Mouse (Mus musculus): Measurements from ENCODE around the gene Olfr1048. TPM values are rescaled to one million over a fixed set of nuclear protein-coding genes. Genes with fewer than 3 reads are reported as not detected.
"Not testable (repeated sequence)": the region's sequence is repeated elsewhere in the genome, so short reads cannot be mapped to it uniquely, and the experiment has no call there.

Gene Olfr1048
- not detected for total RNA-seq (2021)
- long read RNA-seq, experiment 1: 0 reads
- long read RNA-seq, experiment 2: 0 reads

DNA sequence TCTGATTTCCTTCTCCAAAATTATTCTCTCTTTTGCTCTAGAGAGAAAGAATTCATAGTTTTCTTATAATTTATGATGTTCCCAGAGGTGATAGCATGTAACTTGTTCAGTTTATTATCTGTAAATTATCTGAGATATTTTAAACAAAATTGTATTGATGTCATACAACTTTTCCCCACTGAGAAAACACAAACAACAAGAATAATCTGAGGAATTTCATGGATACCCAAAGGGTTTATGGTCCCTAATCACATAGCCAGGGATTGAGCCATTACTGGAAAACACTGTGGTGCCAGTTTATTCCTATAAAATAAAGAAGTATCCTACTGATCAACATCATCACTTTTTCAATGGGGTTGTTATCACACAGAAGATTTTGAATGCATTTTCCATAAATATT is at the start of gene Olfr1048:
Olfr1048 (minus strand) TSS at position 101 of the 400 bp plus-strand sequence.
- intact Hi-C loops (cut with DNase I; ENCODE audit: low total_unique reads): no loop called here
- no peak for DNase-seq

DNA sequence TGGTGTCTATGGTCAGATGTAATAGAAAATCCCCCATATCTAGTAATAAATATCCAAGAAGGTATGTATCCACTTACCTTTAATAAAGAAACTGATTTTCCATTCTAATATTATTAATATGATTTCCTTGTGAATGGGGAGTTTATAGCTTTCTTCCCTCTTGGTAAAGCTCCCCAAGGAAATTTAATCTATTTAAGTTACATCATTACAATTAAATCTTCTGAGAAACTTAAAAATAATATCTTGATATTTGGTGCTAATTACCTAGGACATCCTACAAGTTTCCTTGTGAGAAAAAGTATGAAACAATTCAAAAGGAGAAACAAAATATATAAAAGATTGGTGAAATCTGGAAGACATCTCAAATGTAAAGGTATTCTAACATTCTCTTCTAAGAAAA is 38.9 kb upstream of the Olfr1048 start, which contains the start of gene Olfr1051:
Olfr1051 (minus strand) TSS at position 101 of the 400 bp plus-strand sequence.
- intact Hi-C loops (cut with DNase I; ENCODE audit: low total_unique reads); DNase-seq: not testable (repeated sequence)

DNA sequence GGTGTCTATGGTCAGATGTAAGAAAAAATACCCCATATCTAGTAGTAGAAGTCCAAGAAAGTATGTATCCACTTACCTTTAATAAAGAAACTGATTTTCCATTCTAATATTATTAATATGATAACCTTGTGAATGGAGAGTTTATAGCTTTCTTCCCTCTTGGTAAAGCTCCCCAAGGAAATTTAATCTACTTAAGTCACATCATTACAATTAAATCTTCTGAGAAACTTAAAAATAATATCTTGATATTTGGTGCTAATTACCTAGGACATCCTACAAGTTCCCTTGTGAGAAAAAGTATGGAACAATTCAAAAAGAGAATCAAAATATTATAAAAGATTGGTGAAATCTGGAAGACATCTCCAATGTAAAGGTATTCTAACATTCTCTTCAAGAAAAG is 18.1 kb upstream of the Olfr1048 start, which contains the start of gene Olfr1049:
Olfr1049 (minus strand) TSS at position 101 of the 400 bp plus-strand sequence.
- DNase-seq; intact Hi-C loops (cut with DNase I; ENCODE audit: low total_unique reads): not testable (repeated sequence)

DNA sequence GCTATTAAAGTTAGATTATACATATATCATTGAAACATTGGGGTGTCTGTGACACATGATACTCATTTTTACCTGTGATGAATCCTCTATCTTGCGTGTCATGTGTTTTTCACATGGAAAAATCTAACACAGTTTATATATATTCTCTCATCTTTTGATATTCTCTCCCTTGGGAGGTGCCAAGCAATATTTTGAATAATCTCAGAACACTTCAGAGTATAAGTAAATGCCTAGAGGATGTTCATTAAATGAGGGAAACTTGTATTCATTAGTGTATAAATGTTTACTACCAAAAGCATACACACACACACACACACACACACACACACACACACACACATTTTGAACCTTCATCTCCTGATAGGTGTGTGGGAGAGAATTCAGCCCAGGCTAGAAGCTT is 8.8 kb downstream of the Olfr1048 start, which contains the start of gene Olfr1047:
Olfr1047 (minus strand) TSS at position 101 of the 400 bp plus-strand sequence.
- intact Hi-C loops (cut with DNase I; ENCODE audit: low total_unique reads): no loop called here
- no peak for DNase-seq

DNA sequence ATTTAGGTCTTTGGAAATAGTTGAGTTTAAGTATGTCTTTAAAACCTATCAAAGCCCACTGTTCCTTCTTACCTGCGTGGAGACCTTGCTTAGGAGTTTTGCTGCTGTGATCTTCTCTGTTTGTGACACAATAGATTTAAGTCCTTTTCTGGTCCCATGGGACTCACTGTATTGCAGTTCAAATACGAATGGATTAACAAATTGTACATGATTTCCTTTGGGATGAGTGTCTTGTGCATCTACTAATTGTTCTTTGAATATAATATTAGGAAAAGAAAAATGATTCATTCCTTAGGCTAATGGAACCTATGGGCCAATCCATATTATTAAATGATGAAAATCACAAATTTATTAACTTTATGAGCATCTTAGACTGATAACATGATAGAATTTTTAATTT is 20.9 kb downstream of the Olfr1048 start, which contains the start of gene Olfr1046:
Olfr1046 (minus strand) TSS at position 101 of the 400 bp plus-strand sequence.
- no peak for DNase-seq
- intact Hi-C loops (cut with DNase I; ENCODE audit: low total_unique reads): no loop called here

DNA sequence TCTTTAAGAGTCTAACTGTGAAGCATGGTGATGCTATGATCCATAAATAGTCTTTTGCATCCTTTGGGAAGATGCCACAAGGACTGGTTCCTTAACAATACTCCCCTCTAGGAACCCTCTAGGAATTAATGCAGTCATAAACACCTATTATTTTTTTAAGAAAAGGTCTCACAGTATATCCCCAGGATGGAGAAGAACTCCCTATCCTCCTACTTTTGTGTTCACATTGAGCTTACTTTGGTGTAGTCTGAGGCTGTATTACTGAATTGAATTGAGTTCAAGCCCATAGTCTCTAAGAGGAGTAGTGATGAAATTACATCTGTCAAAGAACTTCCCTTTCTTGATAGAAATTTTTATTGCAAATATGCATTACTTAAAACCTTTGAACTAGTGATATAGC is 37.2 kb downstream of the Olfr1048 start, which contains the start of gene Olfr1045:
Olfr1045 (minus strand) TSS at position 101 of the 400 bp plus-strand sequence.
- no peak for DNase-seq
- intact Hi-C loops (cut with DNase I; ENCODE audit: low total_unique reads): no loop called here

DNA sequence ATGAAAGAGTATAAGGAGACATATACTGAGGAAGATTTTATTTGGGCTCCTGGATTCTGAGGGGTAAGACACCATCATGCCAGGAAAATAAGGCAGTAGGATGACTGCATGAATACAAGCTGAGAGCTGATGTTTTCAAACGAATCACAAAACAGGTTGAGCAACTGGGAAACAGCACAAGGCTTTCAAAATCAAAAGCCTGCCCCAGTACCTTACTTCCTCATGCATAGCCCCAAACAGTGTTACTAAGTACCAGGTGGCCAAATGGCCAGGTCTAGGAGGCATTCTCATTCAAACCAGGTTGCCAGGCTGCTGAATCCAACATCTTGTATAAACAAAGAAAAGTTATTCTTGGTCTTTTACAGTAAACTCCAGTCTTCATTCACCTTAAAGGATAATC is 44.2 kb downstream of the Olfr1048 start:
- intact Hi-C loops (cut with DNase I; ENCODE audit: low total_unique reads): no loop called here
- no peak for DNase-seq

DNA sequence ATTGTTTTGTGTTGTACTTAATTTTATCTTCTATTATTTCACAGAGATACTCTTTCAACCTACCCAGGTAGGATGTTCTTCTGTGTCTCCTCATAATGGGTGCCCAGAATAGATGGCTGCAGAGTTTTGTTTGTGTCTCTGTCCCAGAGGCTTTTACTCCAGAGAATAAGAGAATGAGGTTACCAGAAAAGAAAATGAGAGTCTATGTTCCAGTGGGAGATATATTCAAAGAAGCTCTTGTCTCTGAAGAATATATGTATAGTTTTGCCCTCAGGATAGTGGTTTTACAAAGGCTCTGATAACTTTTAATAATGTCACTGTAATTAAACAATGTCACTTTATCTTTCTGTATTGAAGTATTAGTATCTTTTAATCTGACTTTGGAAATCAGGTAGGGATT is 54.5 kb downstream of the Olfr1048 start, which contains the start of gene Olfr52:
Olfr52 (minus strand) TSS at position 101 of the 400 bp plus-strand sequence.
- no peak for DNase-seq
- intact Hi-C loops (cut with DNase I; ENCODE audit: low total_unique reads): no loop called here

Other genes starting within 250 kb of the Olfr1048 start
- gene Olfr1031, start 250.0 kb downstream of the Olfr1048 start, total RNA-seq (2021): not detected
- gene Olfr1032, start 234.7 kb downstream of the Olfr1048 start, total RNA-seq (2021): not detected
- under 1 TPM in 1 of 2 experiments, not detected in 1; 0.64 TPM for gene Olfr1033, start 219.7 kb downstream of the Olfr1048 start, total RNA-seq (2021)
- not detected for gene Olfr1034, start 194.4 kb downstream of the Olfr1048 start, total RNA-seq (2021)
- gene Olfr1036, start 166.3 kb downstream of the Olfr1048 start, total RNA-seq (2021): not detected
- not detected for gene Olfr1037, start 152.9 kb downstream of the Olfr1048 start, total RNA-seq (2021)
- not detected for gene Olfr1039, start 104.4 kb downstream of the Olfr1048 start, total RNA-seq (2021)
- gene Olfr1040, start 93.6 kb downstream of the Olfr1048 start, total RNA-seq (2021): not detected
- not detected for gene Olfr1042, start 78.5 kb downstream of the Olfr1048 start, total RNA-seq (2021)
- gene Olfr1043, start 72.8 kb downstream of the Olfr1048 start, total RNA-seq (2021): not detected
- gene Olfr1044, start 62.5 kb downstream of the Olfr1048 start, total RNA-seq (2021): not detected
- gene Olfr52, start 54.6 kb downstream of the Olfr1048 start, total RNA-seq (2021): not detected
- not detected for gene Olfr1045, start 37.3 kb downstream of the Olfr1048 start, total RNA-seq (2021)
- not detected for gene Olfr1046, start 21.0 kb downstream of the Olfr1048 start, total RNA-seq (2021)
- not detected for gene Olfr1047, start 8.9 kb downstream of the Olfr1048 start, total RNA-seq (2021)
- gene Olfr1049, start 18.0 kb upstream of the Olfr1048 start, total RNA-seq (2021): not detected
- gene Olfr1051, start 38.8 kb upstream of the Olfr1048 start, total RNA-seq (2021): not detected
- gene Olfr1052, start 52.2 kb upstream of the Olfr1048 start, total RNA-seq (2021): not detected
- gene Olfr1053, start 75.0 kb upstream of the Olfr1048 start, total RNA-seq (2021): not detected
- gene Olfr1054, start 95.1 kb upstream of the Olfr1048 start, total RNA-seq (2021): not detected
- not detected for gene Olfr1055, start 110.0 kb upstream of the Olfr1048 start, total RNA-seq (2021)
- not detected for gene Olfr1056, start 122.2 kb upstream of the Olfr1048 start, total RNA-seq (2021)
- not detected for gene Olfr1057, start 138.1 kb upstream of the Olfr1048 start, total RNA-seq (2021)
- gene Olfr1058, start 148.3 kb upstream of the Olfr1048 start, total RNA-seq (2021): not detected
- gene Olfr1061, start 173.8 kb upstream of the Olfr1048 start, total RNA-seq (2021): not detected
- not detected for gene Olfr1062, start 186.5 kb upstream of the Olfr1048 start, total RNA-seq (2021)
- gene Olfr1065, start 210.3 kb upstream of the Olfr1048 start, total RNA-seq (2021): not detected
- gene Olfr1066, start 216.0 kb upstream of the Olfr1048 start, total RNA-seq (2021): not detected
- not detected for gene Olfr228, start 247.1 kb upstream of the Olfr1048 start, total RNA-seq (2021)

All from gastrocnemius, postnatal 14 days (tissue).